Mouse (Mus musculus): ENCODE data around the gene Cyba. TPM values are rescaled to one million over a fixed set of nuclear protein-coding genes. Genes with fewer than 3 reads are reported as not detected.

Gene Cyba
- polyA plus RNA-seq, 1 experiment from 2014 or later = 320 TPM

- H3K4me2 ChIP-seq = no peak overlapping the region
- no peaks in the 10 kb centered on the region for H3K27me3 ChIP-seq
- no peak overlapping the region for H3K27ac ChIP-seq
- H3K36me3 ChIP-seq = peaks cover 100% of the 10 kb centered on the region
- ATAC-seq (replicated peaks; ENCODE audit: low FRiP score) = no peak
- H3K4me1 ChIP-seq = no peaks in the 10 kb centered on the region
- H3K9me3 ChIP-seq (replicated peaks) = no peaks in the 10 kb centered on the region
- 87% methylated on average over 9 of the region's 9 CpGs for WGBS
- no peak overlapping the region for H3K4me3 ChIP-seq (replicated peaks)
- no peak overlapping the region for H3K9ac ChIP-seq
These were observed 27.5 kb downstream of the Cyba start for GRCm38 (mm10) chr8:122405146-122405805.

GRCm38 (mm10) chr8:122398186-122398585 lies 34.5 kb downstream of the Cyba start:
- no peak for ATAC-seq (replicated peaks; ENCODE audit: low FRiP score)
- 95% methylated on average over 9 of the region's 9 CpGs for WGBS
- Histone ChIP-seq H3K27ac (no peak overlapping the region), H3K4me1 (no peaks in the 10 kb centered on the region), H3K9me3 (replicated peaks) (no peaks in the 10 kb centered on the region), H3K36me3 (peaks cover 94% of the 10 kb centered on the region), H3K27me3 (no peaks in the 10 kb centered on the region), H3K4me3 (replicated peaks) (no peak overlapping the region), H3K9ac (no peak overlapping the region), H3K4me2 (no peak overlapping the region)

GRCm38 (mm10) chr8:122395291-122395690 lies 37.4 kb downstream of the Cyba start:
- Histone ChIP-seq H3K4me2 (no peak overlapping the region), H3K27me3 (no peaks in the 10 kb centered on the region), H3K36me3 (peaks cover 88% of the 10 kb centered on the region), H3K27ac (no peak overlapping the region), H3K9me3 (replicated peaks) (no peaks in the 10 kb centered on the region), H3K9ac (no peak overlapping the region), H3K4me1 (no peaks in the 10 kb centered on the region), H3K4me3 (replicated peaks) (no peak overlapping the region)
- WGBS = 88% methylated on average over 6 of the region's 6 CpGs
- no peak for ATAC-seq (replicated peaks; ENCODE audit: low FRiP score)

- no peak overlapping the region for H3K9ac ChIP-seq
These were observed 39.0 kb downstream of the Cyba start for GRCm38 (mm10) chr8:122393717-122394116.

GRCm38 (mm10) chr8:122390758-122391157 lies 42.0 kb downstream of the Cyba start:
- WGBS = 85% methylated on average over 3 of the region's 3 CpGs
- Histone ChIP-seq H3K27ac (no peak overlapping the region), H3K36me3 (peaks cover 94% of the 10 kb centered on the region), H3K9ac (no peak overlapping the region), H3K27me3 (no peaks in the 10 kb centered on the region), H3K4me3 (replicated peaks) (no peak overlapping the region), H3K4me1 (no peaks in the 10 kb centered on the region), H3K4me2 (no peak overlapping the region), H3K9me3 (replicated peaks) (no peaks in the 10 kb centered on the region)
- no peak for ATAC-seq (replicated peaks; ENCODE audit: low FRiP score)

More at GRCm38 (mm10) chr8:122393717-122394116, 39.0 kb downstream of the Cyba start:
- H3K4me3 ChIP-seq (replicated peaks) = no peak overlapping the region
- H3K27ac ChIP-seq = no peak overlapping the region
- no peaks in the 10 kb centered on the region for H3K9me3 ChIP-seq (replicated peaks)
- H3K4me2 ChIP-seq = no peak overlapping the region
- peaks cover 87% of the 10 kb centered on the region for H3K36me3 ChIP-seq
- no peaks in the 10 kb centered on the region for H3K4me1 ChIP-seq
- no peaks in the 10 kb centered on the region for H3K27me3 ChIP-seq
- no peak for ATAC-seq (replicated peaks; ENCODE audit: low FRiP score)

GRCm38 (mm10) chr8:122389357-122389756 lies 43.4 kb downstream of the Cyba start:
- Histone ChIP-seq H3K27me3 (no peaks in the 10 kb centered on the region), H3K36me3 (peaks cover 94% of the 10 kb centered on the region), H3K9ac (no peak overlapping the region), H3K4me2 (no peak overlapping the region), H3K9me3 (replicated peaks) (no peaks in the 10 kb centered on the region), H3K4me1 (no peaks in the 10 kb centered on the region), H3K4me3 (replicated peaks) (no peak overlapping the region), H3K27ac (no peak overlapping the region)
- ATAC-seq (replicated peaks; ENCODE audit: low FRiP score) = no peak
- WGBS = 89% methylated on average over 3 of the region's 3 CpGs

GRCm38 (mm10) chr8:122383039-122383438 lies 49.7 kb downstream of the Cyba start:
- Histone ChIP-seq H3K9ac (no peak overlapping the region), H3K9me3 (replicated peaks) (no peaks in the 10 kb centered on the region), H3K27ac (no peak overlapping the region), H3K27me3 (no peaks in the 10 kb centered on the region), H3K4me1 (peaks cover 11% of the 10 kb centered on the region), H3K4me3 (replicated peaks) (no peak overlapping the region), H3K4me2 (no peak overlapping the region), H3K36me3 (peaks cover 80% of the 10 kb centered on the region)
- 81% methylated on average over 4 of the region's 4 CpGs for WGBS
- no peak for ATAC-seq (replicated peaks; ENCODE audit: low FRiP score)

- Histone ChIP-seq H3K27me3 (no peaks in the 10 kb centered on the region), H3K9me3 (replicated peaks) (no peaks in the 10 kb centered on the region), H3K9ac (peak within 1 kb of the TSS; percentile 94), H3K27ac (peak within 1 kb of the TSS; percentile 96), H3K36me3 (peaks cover 25% of the 10 kb centered on the region), H3K4me1 (peaks cover 28% of the 10 kb centered on the region), H3K4me2 (peak within 1 kb of the TSS; percentile 68), H3K4me3 (replicated peaks) (peak within 1 kb of the TSS; percentile 92)
- peak; percentile 96 for ATAC-seq (replicated peaks; ENCODE audit: low FRiP score)
- WGBS = under 1% methylated on average over 104 of the region's 107 CpGs
These were observed 56.1 kb downstream of the Cyba start, which contains the start of gene Zc3h18 for GRCm38 (mm10) chr8:122376365-122377231. Gene Zc3h18 (plus strand): TSS chr8:122376609.

GRCm38 (mm10) chr8:122375751-122376364 lies 56.9 kb downstream of the Cyba start:
- Histone ChIP-seq H3K36me3 (peaks cover 21% of the 10 kb centered on the region), H3K9me3 (replicated peaks) (no peaks in the 10 kb centered on the region), H3K9ac (peak overlapping the region; percentile 30; the same call in 1 of the 2 replicates), H3K4me1 (peaks cover 28% of the 10 kb centered on the region), H3K27ac (peak overlapping the region; percentile 57; the same call in 1 of the 2 replicates), H3K27me3 (no peaks in the 10 kb centered on the region), H3K4me2 (peak overlapping the region; percentile 68), H3K4me3 (replicated peaks) (peak overlapping the region; percentile 92)
- 25% methylated on average over 13 of the region's 13 CpGs for WGBS
- peak; percentile 10 for ATAC-seq (replicated peaks; ENCODE audit: low FRiP score)

- Histone ChIP-seq H3K4me1 (peaks cover 28% of the 10 kb centered on the region), H3K4me2 (peak overlapping the region; percentile 68), H3K27me3 (no peaks in the 10 kb centered on the region), H3K9me3 (replicated peaks) (no peaks in the 10 kb centered on the region), H3K4me3 (replicated peaks) (peak overlapping the region; percentile 92; the same call in 1 of the 2 replicates), H3K9ac (no peak overlapping the region), H3K27ac (no peak overlapping the region), H3K36me3 (peaks cover 16% of the 10 kb centered on the region)
- 92% methylated on average over 7 of the region's 7 CpGs for WGBS
- no peak for ATAC-seq (replicated peaks; ENCODE audit: low FRiP score)
These were observed 57.4 kb downstream of the Cyba start for GRCm38 (mm10) chr8:122375320-122375719.
